Mouse (Mus musculus) embryonic facial prominence, embryonic 10.5 days (tissue): ENCODE data around the gene Rrnad1. TPM values are rescaled to one million over a fixed set of nuclear protein-coding genes. Genes with fewer than 3 reads are reported as not detected.
A peak's percentile ranks its signal among the peaks of the same experiment; 100 is the strongest.

Source experiments
- DNase-seq: peaks from one replicate; pipeline ENCODE4 v3.0.0-alpha.2; 2017; ENCODE audit warnings: low spot score
- H3K27ac ChIP-seq: fragments of 300-500 bp; sonication (generic); replicated peaks from 2 replicates; pipeline ENCODE4 v1.5.1; 2016; ENCODE audit warnings: mild to moderate bottlenecking
- H3K27me3 ChIP-seq: fragments of 300-500 bp; sonication (generic); replicated peaks from 2 replicates; pipeline ENCODE4 v1.6.1; 2016; ENCODE audit warnings: low read depth, mild to moderate bottlenecking; ENCODE audit not compliant: poor library complexity, severe bottlenecking
- H3K36me3 ChIP-seq: fragments of 300-500 bp; sonication (generic); replicated peaks from 2 replicates; pipeline ENCODE4 v1.6.1; 2016; ENCODE audit warnings: mild to moderate bottlenecking, moderate library complexity
- H3K4me1 ChIP-seq: fragments of 300-500 bp; sonication (generic); 2 replicates; pipeline ENCODE4 v1.6.1; 2016
- H3K4me3 ChIP-seq: fragments of 300-500 bp; sonication (generic); 2 replicates; pipeline ENCODE4 v1.5.1; 2016; ENCODE audit warnings: mild to moderate bottlenecking, moderate library complexity
- H3K9me3 ChIP-seq: fragments of 300-500 bp; sonication (generic); 2 replicates; pipeline ENCODE4 v1.6.1; 2016; ENCODE audit warnings: mild to moderate bottlenecking
- WGBS: fragments of 180-500 bp; shearing (Covaris S2); methylation state at CpG from one replicate; pipeline ENCODE4 v1.1.7; 2016; 5-methylcytosine and 5-hydroxymethylcytosine counted together
- polyA plus RNA-seq: library from polyadenylated mRNA; unstranded; fragments of >200 nt; fragmentation: Nextera tagmentation; extraction: Ambion mirVana; gene quantifications from 2 replicates; pipeline ENCODE4 v1.2.1, GENCODE M21; 2016

Gene Rrnad1
- polyA plus RNA-seq, 1 experiment from 2014 or later: 21.5 TPM

DNA sequence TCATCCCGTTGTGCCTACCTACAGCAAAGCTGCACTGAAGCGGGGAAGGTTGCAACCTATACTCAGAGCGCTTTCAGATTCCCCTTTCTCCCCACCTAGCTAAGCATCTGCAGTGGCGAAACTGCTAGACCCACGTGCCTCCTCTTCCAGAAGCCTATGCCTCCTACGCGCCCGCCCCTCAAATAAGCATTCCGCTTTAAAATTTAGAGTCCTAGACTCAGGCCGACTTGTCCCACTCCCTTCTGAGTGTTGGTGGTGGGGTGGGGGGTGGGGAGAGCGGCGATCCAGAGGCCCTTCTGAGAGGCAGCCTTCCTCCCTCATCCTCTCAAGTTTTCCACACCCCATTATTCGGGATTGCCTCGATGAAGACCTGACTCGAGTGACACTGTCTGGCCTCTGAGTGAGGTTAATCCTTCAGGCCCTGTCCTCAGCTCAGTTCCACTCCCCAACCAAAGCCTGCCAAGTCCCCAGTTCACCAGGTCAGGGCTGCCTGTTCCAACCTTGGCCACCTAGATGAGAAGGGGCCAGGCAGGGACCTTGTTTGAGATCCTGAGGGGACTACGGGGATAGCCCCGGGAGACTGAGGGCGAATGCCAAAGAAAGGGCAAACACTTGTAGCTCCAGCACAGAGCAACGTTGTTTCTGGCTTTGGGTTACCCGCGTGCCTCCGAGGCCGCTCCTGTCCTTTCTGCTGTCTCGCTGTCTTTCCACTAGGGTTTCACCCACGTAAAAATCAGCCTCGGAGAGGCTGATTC is 16.7 kb upstream of the Rrnad1 start:
- peak; percentile 62 for DNase-seq
- Histone ChIP-seq H3K27ac (peak overlapping the region; percentile 96), H3K4me1 (peaks cover 83% of the 10 kb centered on the region), H3K4me3 (peak overlapping the region; percentile 78), H3K9me3 (no peaks in the 10 kb centered on the region), H3K36me3 (peaks cover 36% of the 10 kb centered on the region), H3K27me3 (no peaks in the 10 kb centered on the region; the same call in 1 of the 2 replicates)
- WGBS: 1% methylated on average over 26 of the region's 26 CpGs

DNA sequence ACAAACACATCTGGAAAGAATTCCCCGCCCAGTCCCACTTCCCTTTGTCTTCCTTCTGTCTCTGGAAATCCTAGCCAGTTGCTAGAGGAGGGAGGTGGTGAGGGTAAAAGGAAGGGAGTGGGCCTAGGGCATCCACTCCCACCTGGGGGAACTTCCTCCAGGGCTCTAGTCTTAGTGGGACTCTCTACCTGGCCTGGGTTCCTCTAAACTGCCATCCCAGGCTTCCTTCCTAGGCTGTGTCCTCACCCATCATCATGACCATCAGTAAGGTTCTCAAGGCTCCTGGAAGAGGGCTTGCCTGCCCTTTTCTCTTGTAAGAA is 16.0 kb upstream of the Rrnad1 start:
- no peak for DNase-seq
- Histone ChIP-seq H3K36me3 (peaks cover 36% of the 10 kb centered on the region), H3K27me3 (no peaks in the 10 kb centered on the region), H3K27ac (peak overlapping the region; percentile 96), H3K4me1 (peaks cover 75% of the 10 kb centered on the region), H3K4me3 (peak overlapping the region; percentile 78), H3K9me3 (no peaks in the 10 kb centered on the region)
- 6% methylated on average over 1 of the region's 1 CpGs for WGBS

DNA sequence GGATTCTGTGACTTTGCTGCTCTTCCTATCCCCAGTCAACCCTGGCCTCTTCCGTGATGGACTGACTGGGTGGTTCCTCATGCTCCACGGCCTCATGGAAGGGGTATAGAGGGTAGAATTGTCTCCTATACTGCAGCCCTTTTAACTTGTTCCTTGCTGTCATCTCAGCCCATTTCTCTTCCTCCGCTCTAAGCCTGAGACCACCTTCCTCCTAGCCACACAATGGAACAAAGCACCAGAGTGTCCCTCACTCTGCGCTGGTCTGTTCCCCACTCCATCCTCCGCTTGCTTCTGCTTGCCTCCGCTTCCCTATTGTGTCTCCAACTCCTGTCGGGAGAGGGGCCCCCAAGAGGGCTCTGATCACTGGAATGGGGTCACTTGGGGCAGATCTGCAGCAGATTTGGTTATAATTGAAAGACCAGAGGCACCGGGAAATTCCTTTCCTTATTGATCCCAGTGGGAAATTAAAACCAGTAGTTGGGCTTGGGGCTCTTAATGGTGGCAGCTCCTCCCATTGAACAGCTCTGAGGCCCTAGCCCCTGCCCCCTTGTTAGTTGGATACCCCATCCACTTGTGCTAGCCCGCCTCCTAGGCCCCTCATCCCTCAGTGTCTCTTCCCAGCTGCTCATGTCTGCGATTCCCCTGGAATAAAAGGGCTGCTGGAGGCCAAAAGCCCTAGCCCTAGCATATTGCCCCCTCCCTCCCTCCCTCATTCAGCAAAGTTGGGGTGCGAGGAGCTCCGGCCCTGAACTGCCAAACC is 15.4 kb upstream of the Rrnad1 start:
- H3K9me3 ChIP-seq: no peaks in the 10 kb centered on the region
- peak overlapping the region; percentile 96 for H3K27ac ChIP-seq
- peak; percentile 76 for DNase-seq
- peaks cover 36% of the 10 kb centered on the region for H3K36me3 ChIP-seq
- 6% methylated on average over 12 of the region's 12 CpGs for WGBS
- H3K27me3 ChIP-seq: no peaks in the 10 kb centered on the region
- H3K4me1 ChIP-seq: peaks cover 70% of the 10 kb centered on the region
- H3K4me3 ChIP-seq: peak overlapping the region; percentile 78

- H3K27ac ChIP-seq: peak overlapping the region; percentile 96
- peak; percentile 37 for DNase-seq
- no peaks in the 10 kb centered on the region for H3K9me3 ChIP-seq
- H3K4me3 ChIP-seq: peak overlapping the region; percentile 78
- H3K27me3 ChIP-seq: no peaks in the 10 kb centered on the region
- H3K36me3 ChIP-seq: peaks cover 45% of the 10 kb centered on the region
- peaks cover 61% of the 10 kb centered on the region for H3K4me1 ChIP-seq
- WGBS: 20% methylated on average over 4 of the region's 4 CpGs
These were observed 14.5 kb upstream of the Rrnad1 start for GRCm38 (mm10) chr3:87944838-87945600.

GRCm38 (mm10) chr3:87943586-87943985 is 13.1 kb upstream of the Rrnad1 start:
- peaks cover 59% of the 10 kb centered on the region for H3K36me3 ChIP-seq
- no peak overlapping the region; the same call in 1 of the 2 replicates for H3K27ac ChIP-seq
- DNase-seq: no peak
- no peak overlapping the region for H3K4me3 ChIP-seq
- peaks cover 46% of the 10 kb centered on the region for H3K4me1 ChIP-seq
- no peaks in the 10 kb centered on the region for H3K27me3 ChIP-seq
- 85% methylated on average over 7 of the region's 7 CpGs for WGBS
- H3K9me3 ChIP-seq: no peaks in the 10 kb centered on the region

DNA sequence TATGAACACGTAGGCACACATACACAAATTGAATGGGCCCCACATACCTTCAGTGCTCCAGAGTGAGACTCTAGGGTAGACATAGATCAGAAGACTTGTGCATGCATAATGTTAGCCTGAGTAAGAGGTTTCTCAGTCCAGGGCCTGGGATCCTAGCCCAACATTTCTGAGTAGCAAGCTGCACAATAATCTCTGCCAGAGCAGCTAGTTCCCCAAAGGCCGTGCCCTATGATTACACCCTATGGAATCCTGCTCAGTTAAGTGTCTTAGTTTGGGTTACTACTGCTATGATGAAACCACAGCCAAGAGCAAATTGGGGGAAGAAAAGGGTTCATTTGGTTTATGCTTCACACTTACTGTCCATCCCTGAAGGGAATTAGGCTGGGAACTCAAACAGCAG is 12.0 kb upstream of the Rrnad1 start:
- no peaks in the 10 kb centered on the region for H3K9me3 ChIP-seq

GRCm38 (mm10) chr3:87940611-87941010 is 10.1 kb upstream of the Rrnad1 start:
- WGBS: 74% methylated on average over 5 of the region's 5 CpGs
- Histone ChIP-seq H3K36me3 (peaks cover 89% of the 10 kb centered on the region), H3K9me3 (no peaks in the 10 kb centered on the region), H3K4me1 (peaks cover 22% of the 10 kb centered on the region), H3K27ac (no peak overlapping the region), H3K4me3 (no peak overlapping the region), H3K27me3 (no peaks in the 10 kb centered on the region)
- DNase-seq: no peak

More for the DNA sequence above, 12.0 kb upstream of the Rrnad1 start:
- Histone ChIP-seq H3K4me3 (no peak overlapping the region), H3K27ac (no peak overlapping the region), H3K27me3 (no peaks in the 10 kb centered on the region), H3K4me1 (peaks cover 35% of the 10 kb centered on the region), H3K36me3 (peaks cover 71% of the 10 kb centered on the region)
- no peak for DNase-seq
- WGBS: 92% methylated on average over 2 of the region's 2 CpGs

GRCm38 (mm10) chr3:87935776-87936175 is 5.3 kb upstream of the Rrnad1 start:
- Histone ChIP-seq H3K4me1 (peaks cover 29% of the 10 kb centered on the region), H3K27ac (peak overlapping the region; percentile 31; the same call in 1 of the 2 replicates), H3K9me3 (no peaks in the 10 kb centered on the region), H3K4me3 (no peak overlapping the region), H3K27me3 (no peaks in the 10 kb centered on the region), H3K36me3 (peaks cover 97% of the 10 kb centered on the region)
- 97% methylated on average over 2 of the region's 2 CpGs for WGBS
- DNase-seq: peak; percentile 89

- Histone ChIP-seq H3K27ac (no peak overlapping the region), H3K4me3 (no peak overlapping the region), H3K27me3 (no peaks in the 10 kb centered on the region), H3K9me3 (no peaks in the 10 kb centered on the region), H3K36me3 (peaks cover 91% of the 10 kb centered on the region), H3K4me1 (peaks cover 31% of the 10 kb centered on the region)
- DNase-seq: no peak
- WGBS: 80% methylated on average over 4 of the region's 4 CpGs
These were observed 4.7 kb upstream of the Rrnad1 start for GRCm38 (mm10) chr3:87935201-87935600.

DNA sequence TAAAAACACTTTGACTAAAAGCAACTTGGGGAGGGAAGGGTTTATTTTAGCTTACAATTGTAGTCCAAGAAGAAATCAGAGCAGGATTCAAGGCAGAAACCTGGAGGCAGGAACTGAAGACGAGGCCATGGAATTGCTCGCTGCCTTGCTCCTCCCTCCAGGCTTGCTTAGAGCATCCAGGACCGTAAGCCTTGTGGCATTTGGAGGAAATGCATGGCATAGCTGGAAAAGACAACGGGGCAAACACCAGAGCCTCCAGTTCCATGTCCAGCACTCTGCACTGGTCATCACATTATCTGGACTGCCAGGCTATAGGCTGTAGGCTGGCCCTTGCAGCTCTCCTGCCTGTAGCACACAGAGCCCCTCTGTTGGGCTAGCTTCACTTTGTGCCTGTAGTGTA is 4.0 kb upstream of the Rrnad1 start:
- Histone ChIP-seq H3K27ac (no peak overlapping the region), H3K9me3 (no peaks in the 10 kb centered on the region), H3K27me3 (no peaks in the 10 kb centered on the region), H3K4me3 (0 out of 2 replicates have a peak overlapping the region, but pooled peaks have one; percentile 3), H3K36me3 (peaks cover 84% of the 10 kb centered on the region), H3K4me1 (peaks cover 35% of the 10 kb centered on the region)
- WGBS: 75% methylated on average over 4 of the region's 4 CpGs
- DNase-seq: no peak

GRCm38 (mm10) chr3:87934026-87934425 is 3.5 kb upstream of the Rrnad1 start:
- 84% methylated on average over 5 of the region's 5 CpGs for WGBS
- DNase-seq: no peak
- H3K4me1 ChIP-seq: peaks cover 39% of the 10 kb centered on the region
- no peak overlapping the region for H3K27ac ChIP-seq
- H3K36me3 ChIP-seq: peaks cover 80% of the 10 kb centered on the region
- no peaks in the 10 kb centered on the region for H3K27me3 ChIP-seq
- H3K4me3 ChIP-seq: no peak overlapping the region
- H3K9me3 ChIP-seq: no peaks in the 10 kb centered on the region

GRCm38 (mm10) chr3:87929341-87930077 is 1.0 kb downstream of the Rrnad1 start:
- Histone ChIP-seq H3K27ac (peak overlapping the region; percentile 95), H3K27me3 (no peaks in the 10 kb centered on the region), H3K9me3 (no peaks in the 10 kb centered on the region), H3K36me3 (peaks cover 69% of the 10 kb centered on the region), H3K4me1 (peaks cover 37% of the 10 kb centered on the region), H3K4me3 (peak overlapping the region; percentile 96)
- 9% methylated on average over 26 of the region's 26 CpGs for WGBS
- no peak for DNase-seq
